Mouse (Mus musculus): ENCODE data around the gene Ncoa3. TPM values are rescaled to one million over a fixed set of nuclear protein-coding genes. Genes with fewer than 3 reads are reported as not detected.
"Not testable (repeated sequence)": the region's sequence is repeated elsewhere in the genome, so short reads cannot be mapped to it uniquely, and the experiment has no call there.

Ncoa3 gene
- polyA plus RNA-seq (2014; fragmentation: Nextera tagmentation; extraction: Ambion mirVana) = 17.4 and 18.1 TPM in 2 replicates

DNA sequence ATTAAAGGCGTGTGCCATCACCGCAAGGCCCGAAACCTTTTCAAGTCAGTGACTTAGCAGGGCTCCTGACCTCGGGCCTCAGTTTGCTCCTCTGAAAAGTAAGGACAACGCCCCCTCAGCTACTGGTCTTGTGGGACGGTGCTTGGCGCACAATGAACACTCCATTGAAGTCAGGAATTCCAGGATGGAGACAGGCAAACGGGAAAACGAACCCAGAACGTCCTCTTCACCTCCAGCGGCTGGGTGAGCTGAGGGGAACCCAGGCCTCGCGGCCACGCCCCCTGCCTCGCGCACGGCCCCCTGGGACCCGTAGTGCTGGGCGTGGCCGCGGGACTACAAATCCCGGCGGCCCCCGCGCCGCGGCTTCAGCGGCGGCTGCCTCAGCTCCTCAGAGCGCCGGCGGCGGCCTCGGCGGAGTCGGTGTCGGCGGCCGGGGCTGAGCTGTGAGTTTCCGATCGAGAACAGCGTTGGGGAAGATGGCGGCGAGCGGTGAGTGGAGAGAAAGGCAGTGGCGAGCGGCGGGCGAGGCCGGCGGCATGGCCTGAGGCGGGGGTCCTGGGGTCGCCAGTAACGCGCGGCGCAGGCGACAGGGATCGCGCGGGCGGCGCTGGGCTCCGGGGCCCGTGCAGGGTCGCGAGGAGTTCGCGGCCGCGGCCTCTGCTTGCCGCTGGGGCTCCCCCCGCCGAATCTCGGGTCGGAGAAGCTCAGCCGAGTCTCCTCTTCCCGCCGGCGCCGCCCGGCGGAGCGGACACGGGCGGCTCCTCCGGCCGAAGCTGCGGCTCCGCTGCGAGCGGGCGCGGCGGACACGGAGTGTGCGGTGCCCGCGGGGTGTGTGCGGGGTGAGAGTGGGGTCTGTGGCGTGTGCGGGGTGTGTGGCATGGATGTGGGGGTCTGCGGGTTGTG, at the start of gene Ncoa3:
Gene Ncoa3, plus strand, starts transcription at position 367 of the 903 bp plus-strand sequence.
- H3K4me2 ChIP-seq (ENCODE audit: low read depth, low read length, severe bottlenecking) = peak within 1 kb of the TSS; percentile 95
- H3K9me3 ChIP-seq (ENCODE audit: control insufficient read depth, low read length) = peaks cover 2% of the 10 kb centered on the region; the same call in 1 of the 2 replicates
- DNase-seq (ENCODE audit: low spot score) = peak; percentile 96
- H3K27me3 ChIP-seq (ENCODE audit: control insufficient read depth, insufficient read depth, low read length) = no peaks in the 10 kb centered on the region
- 3% methylated on average over 98 of the region's 103 CpGs for WGBS
- peaks cover 3% of the 10 kb centered on the region; the same call in 1 of the 2 replicates for H3K4me1 ChIP-seq (replicated peaks; ENCODE audit: control insufficient read depth, insufficient read depth, low read length)
- peak within 1 kb of the TSS; percentile 92 for H3K9ac ChIP-seq (ENCODE audit: low read length)
- H3K27ac ChIP-seq (ENCODE audit: low read depth, low read length) = peak within 1 kb of the TSS; percentile 37; the same call in 1 of the 2 replicates
- peak; percentile 95 for ATAC-seq (replicated peaks; ENCODE audit: low FRiP score)
- H3K4me3 ChIP-seq (ENCODE audit: low read depth, low read length) = peak within 1 kb of the TSS; percentile 89
- H3K36me3 ChIP-seq (ENCODE audit: control insufficient read depth, insufficient read depth, low read length) = no peaks in the 10 kb centered on the region

GRCm38 (mm10) chr2:165943113-165943512, 49.3 kb upstream of the Ncoa3 start:
- H3K27ac ChIP-seq (ENCODE audit: low read depth, low read length) = no peak overlapping the region
- WGBS = 94% methylated on average over 2 of the region's 2 CpGs
- ATAC-seq (replicated peaks; ENCODE audit: low FRiP score) (no peak), DNase-seq (ENCODE audit: low spot score) (no peak)
- no peaks in the 10 kb centered on the region for H3K4me1 ChIP-seq (replicated peaks; ENCODE audit: control insufficient read depth, insufficient read depth, low read length)
- no peaks in the 10 kb centered on the region for H3K9me3 ChIP-seq (ENCODE audit: control insufficient read depth, low read length)
- H3K36me3 ChIP-seq (ENCODE audit: control insufficient read depth, insufficient read depth, low read length) = no peaks in the 10 kb centered on the region
- H3K9ac ChIP-seq (ENCODE audit: low read length) = no peak overlapping the region
- H3K4me2 ChIP-seq (ENCODE audit: low read depth, low read length, severe bottlenecking) = no peak overlapping the region
- no peak overlapping the region for H3K4me3 ChIP-seq (ENCODE audit: low read depth, low read length)
- no peaks in the 10 kb centered on the region for H3K27me3 ChIP-seq (ENCODE audit: control insufficient read depth, insufficient read depth, low read length)

GRCm38 (mm10) chr2:165944576-165945351, 47.7 kb upstream of the Ncoa3 start:
- H3K27me3 ChIP-seq (ENCODE audit: control insufficient read depth, insufficient read depth, low read length) = no peaks in the 10 kb centered on the region
- no peaks in the 10 kb centered on the region for H3K9me3 ChIP-seq (ENCODE audit: control insufficient read depth, low read length)
- ATAC-seq (replicated peaks; ENCODE audit: low FRiP score) = no peak
- WGBS = 79% methylated on average over 11 of the region's 11 CpGs
- no peak overlapping the region for H3K9ac ChIP-seq (ENCODE audit: low read length)
- no peaks in the 10 kb centered on the region for H3K4me1 ChIP-seq (replicated peaks; ENCODE audit: control insufficient read depth, insufficient read depth, low read length)
- H3K4me2 ChIP-seq (ENCODE audit: low read depth, low read length, severe bottlenecking) = no peak overlapping the region
- no peak overlapping the region for H3K27ac ChIP-seq (ENCODE audit: low read depth, low read length)
- no peak for DNase-seq (ENCODE audit: low spot score)
- H3K4me3 ChIP-seq (ENCODE audit: low read depth, low read length) = no peak overlapping the region
- H3K36me3 ChIP-seq (ENCODE audit: control insufficient read depth, insufficient read depth, low read length) = no peaks in the 10 kb centered on the region

- H3K9ac ChIP-seq (ENCODE audit: low read length) = no peak overlapping the region
- no peaks in the 10 kb centered on the region for H3K36me3 ChIP-seq (ENCODE audit: control insufficient read depth, insufficient read depth, low read length)
- H3K27me3 ChIP-seq (ENCODE audit: control insufficient read depth, insufficient read depth, low read length) = no peaks in the 10 kb centered on the region
- DNase-seq (ENCODE audit: low spot score) = no peak
- no peak overlapping the region for H3K4me3 ChIP-seq (ENCODE audit: low read depth, low read length)
- ATAC-seq (replicated peaks; ENCODE audit: low FRiP score) = no peak
- no peaks in the 10 kb centered on the region for H3K9me3 ChIP-seq (ENCODE audit: control insufficient read depth, low read length)
- H3K4me2 ChIP-seq (ENCODE audit: low read depth, low read length, severe bottlenecking) = no peak overlapping the region
- H3K27ac ChIP-seq (ENCODE audit: low read depth, low read length) = no peak overlapping the region
- H3K4me1 ChIP-seq (replicated peaks; ENCODE audit: control insufficient read depth, insufficient read depth, low read length) = no peaks in the 10 kb centered on the region
- WGBS = 97% methylated on average over 1 of the region's 1 CpGs
These were observed 46.3 kb upstream of the Ncoa3 start for GRCm38 (mm10) chr2:165946046-165946564.

DNA sequence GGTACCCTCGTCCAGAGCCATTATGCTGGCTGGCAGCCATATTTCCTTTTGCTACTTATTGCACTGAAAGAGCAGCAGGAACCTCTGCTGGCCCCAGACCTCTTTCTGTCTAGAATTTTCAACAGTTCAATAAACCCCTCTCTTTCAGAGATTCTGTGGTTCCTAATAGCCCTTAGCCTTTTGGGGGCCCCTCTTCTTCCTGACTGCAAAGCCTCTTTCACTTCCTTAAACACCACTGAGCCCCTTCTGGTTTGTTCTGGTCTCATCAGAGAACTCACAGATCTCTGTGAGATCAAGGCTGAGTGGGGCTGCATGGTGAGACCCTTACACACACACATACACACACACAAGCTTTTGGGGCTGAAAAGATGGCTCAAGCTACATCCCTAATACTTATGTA, 44.4 kb upstream of the Ncoa3 start:
- Histone ChIP-seq H3K27ac (ENCODE audit: low read depth, low read length) (no peak overlapping the region), H3K9me3 (ENCODE audit: control insufficient read depth, low read length) (no peaks in the 10 kb centered on the region), H3K4me2 (ENCODE audit: low read depth, low read length, severe bottlenecking) (no peak overlapping the region), H3K9ac (ENCODE audit: low read length) (no peak overlapping the region), H3K36me3 (ENCODE audit: control insufficient read depth, insufficient read depth, low read length) (no peaks in the 10 kb centered on the region), H3K27me3 (ENCODE audit: control insufficient read depth, insufficient read depth, low read length) (no peaks in the 10 kb centered on the region), H3K4me3 (ENCODE audit: low read depth, low read length) (no peak overlapping the region), H3K4me1 (replicated peaks; ENCODE audit: control insufficient read depth, insufficient read depth, low read length) (peaks cover under 1% of the 10 kb centered on the region; the same call in 1 of the 2 replicates)
- DNase-seq (ENCODE audit: low spot score) (no peak), ATAC-seq (replicated peaks; ENCODE audit: low FRiP score) (no peak)
- WGBS = 74% methylated on average over 1 of the region's 1 CpGs

DNA sequence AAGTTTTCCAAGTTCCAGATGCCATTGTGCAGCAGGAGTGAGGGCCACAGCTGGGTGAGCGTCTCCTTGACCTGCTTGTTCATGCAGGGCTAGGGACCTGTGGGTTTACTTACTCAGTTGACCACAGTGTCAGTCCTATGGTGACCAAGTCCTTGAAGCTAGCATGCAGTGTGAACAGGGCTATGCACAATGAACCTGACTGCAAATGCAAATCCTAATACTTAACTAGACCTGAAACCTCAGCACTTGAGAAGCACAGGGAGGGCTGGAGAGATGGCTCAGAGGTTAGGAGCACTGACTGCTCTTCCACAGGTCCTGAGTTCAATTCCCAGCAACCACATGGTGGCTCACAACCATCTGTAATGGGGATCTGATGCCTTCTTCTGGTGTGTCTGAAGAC, 43.7 kb upstream of the Ncoa3 start:
- not testable (repeated sequence) for H3K4me2 ChIP-seq (ENCODE audit: low read depth, low read length, severe bottlenecking); H3K27ac ChIP-seq (ENCODE audit: low read depth, low read length); H3K36me3 ChIP-seq (ENCODE audit: control insufficient read depth, insufficient read depth, low read length); H3K4me1 ChIP-seq (replicated peaks; ENCODE audit: control insufficient read depth, insufficient read depth, low read length); H3K4me3 ChIP-seq (ENCODE audit: low read depth, low read length); H3K9me3 ChIP-seq (ENCODE audit: control insufficient read depth, low read length); DNase-seq (ENCODE audit: low spot score); H3K9ac ChIP-seq (ENCODE audit: low read length); ATAC-seq (replicated peaks; ENCODE audit: low FRiP score); H3K27me3 ChIP-seq (ENCODE audit: control insufficient read depth, insufficient read depth, low read length)
- WGBS = 86% methylated on average over 1 of the region's 1 CpGs

GRCm38 (mm10) chr2:165949719-165950118, 42.7 kb upstream of the Ncoa3 start:
- DNase-seq (ENCODE audit: low spot score) (no peak), ATAC-seq (replicated peaks; ENCODE audit: low FRiP score) (no peak)
- Histone ChIP-seq H3K4me3 (ENCODE audit: low read depth, low read length) (no peak overlapping the region), H3K9me3 (ENCODE audit: control insufficient read depth, low read length) (no peaks in the 10 kb centered on the region), H3K4me1 (replicated peaks; ENCODE audit: control insufficient read depth, insufficient read depth, low read length) (peaks cover 4% of the 10 kb centered on the region; the same call in 1 of the 2 replicates), H3K27ac (ENCODE audit: low read depth, low read length) (no peak overlapping the region), H3K27me3 (ENCODE audit: control insufficient read depth, insufficient read depth, low read length) (no peaks in the 10 kb centered on the region), H3K9ac (ENCODE audit: low read length) (no peak overlapping the region), H3K4me2 (ENCODE audit: low read depth, low read length, severe bottlenecking) (no peak overlapping the region), H3K36me3 (ENCODE audit: control insufficient read depth, insufficient read depth, low read length) (no peaks in the 10 kb centered on the region)
- WGBS = 57% methylated on average over 3 of the region's 3 CpGs

DNA sequence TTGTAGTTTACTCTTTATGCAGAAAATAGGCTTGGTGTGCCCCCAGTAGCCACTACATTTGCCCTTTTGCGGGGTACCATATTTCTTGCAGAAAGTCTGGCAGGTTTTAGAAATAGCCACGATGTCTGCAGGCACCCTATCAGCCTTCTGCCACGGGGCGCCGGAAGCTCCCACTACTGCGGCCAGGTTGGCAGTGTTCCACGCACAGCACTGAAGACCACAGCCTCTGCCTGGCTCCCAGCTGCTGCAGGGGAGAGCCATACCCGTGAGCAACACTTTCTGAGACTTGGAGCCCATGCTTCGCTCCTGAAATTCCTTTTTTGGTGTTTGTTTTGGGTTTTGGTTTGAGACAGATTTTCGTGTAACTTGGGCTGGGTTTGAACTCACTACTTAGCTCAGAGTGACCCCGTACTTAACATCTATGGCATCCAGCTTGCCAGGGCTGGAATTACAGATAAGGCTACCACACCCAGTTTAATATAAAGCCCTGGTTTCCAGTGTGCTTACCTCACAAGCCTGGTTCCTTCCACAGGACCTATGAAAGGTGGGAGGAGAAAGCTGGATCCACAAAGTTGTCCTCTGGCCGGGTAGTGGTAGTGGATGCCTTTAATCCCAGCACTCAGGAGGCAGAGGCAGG, 40.9 kb upstream of the Ncoa3 start:
- Histone ChIP-seq H3K9ac (ENCODE audit: low read length) (no peak overlapping the region), H3K27ac (ENCODE audit: low read depth, low read length) (no peak overlapping the region), H3K9me3 (ENCODE audit: control insufficient read depth, low read length) (no peaks in the 10 kb centered on the region), H3K4me3 (ENCODE audit: low read depth, low read length) (no peak overlapping the region), H3K4me1 (replicated peaks; ENCODE audit: control insufficient read depth, insufficient read depth, low read length) (peaks cover 4% of the 10 kb centered on the region; the same call in 1 of the 2 replicates), H3K27me3 (ENCODE audit: control insufficient read depth, insufficient read depth, low read length) (no peaks in the 10 kb centered on the region), H3K36me3 (ENCODE audit: control insufficient read depth, insufficient read depth, low read length) (no peaks in the 10 kb centered on the region), H3K4me2 (ENCODE audit: low read depth, low read length, severe bottlenecking) (no peak overlapping the region)
- DNase-seq (ENCODE audit: low spot score) (no peak), ATAC-seq (replicated peaks; ENCODE audit: low FRiP score) (no peak)
- WGBS = 80% methylated on average over 12 of the region's 12 CpGs
